Mouse (Mus musculus) inflammation-experienced regulatory T-cells, adult 6 months (primary cell): Measurements from ENCODE around the gene Ogg1. TPM values are rescaled to one million over a fixed set of nuclear protein-coding genes. Genes with fewer than 3 reads are reported as not detected.

ENCODE experiments used
- ATAC-seq: one replicate; pipeline ENCODE4 v1.8.0; 2017
- polyA plus RNA-seq, 3 experiments: library from polyadenylated mRNA; unstranded; fragments of 100-300 nt; shearing (Covaris generic); gene quantifications; one replicate each; pipeline ENCODE4 v1.2.1; 2017

Ogg1 gene
- polyA plus RNA-seq, 3 experiments from 2014 or later, result 12.7 to 23.8 (median 20.9) TPM

DNA sequence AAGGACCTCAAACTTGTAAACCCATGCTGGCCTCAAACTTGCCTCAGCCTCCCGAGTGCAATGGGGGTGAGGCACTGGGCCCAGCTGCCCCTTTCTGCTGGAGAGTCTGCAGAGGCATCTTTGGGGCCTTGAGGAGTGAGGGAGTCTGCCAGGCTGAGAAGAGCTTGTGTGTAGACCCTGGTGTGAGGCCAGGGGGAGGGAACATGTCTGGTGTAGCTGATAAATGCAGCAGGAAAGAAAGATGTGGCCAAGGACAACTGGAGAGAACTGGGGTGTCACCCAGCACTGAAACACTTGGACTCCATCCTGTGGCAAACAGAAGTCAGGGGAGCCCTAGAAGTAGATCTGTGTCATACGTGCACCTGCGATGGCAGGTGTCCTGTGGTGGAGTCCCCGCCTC lies 46.7 kb downstream of the Ogg1 start:
- ATAC-seq, result no peak

DNA sequence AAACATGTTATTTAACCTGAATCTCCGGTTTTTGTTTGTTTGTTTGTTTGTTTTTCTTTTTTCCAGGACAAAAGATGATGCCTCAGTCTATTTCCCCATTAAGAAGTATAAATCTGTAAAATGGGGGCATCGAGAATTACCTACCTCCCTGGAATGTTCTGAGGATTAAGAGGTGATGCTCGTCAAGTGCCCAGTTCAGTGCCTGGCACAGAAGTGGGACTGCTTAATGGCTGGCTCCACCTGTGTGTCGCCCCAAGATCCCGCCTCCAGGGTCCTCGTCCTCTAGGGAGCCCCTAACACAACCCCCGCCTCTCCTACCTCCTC lies 50.4 kb downstream of the Ogg1 start:
- ATAC-seq, result no peak

DNA sequence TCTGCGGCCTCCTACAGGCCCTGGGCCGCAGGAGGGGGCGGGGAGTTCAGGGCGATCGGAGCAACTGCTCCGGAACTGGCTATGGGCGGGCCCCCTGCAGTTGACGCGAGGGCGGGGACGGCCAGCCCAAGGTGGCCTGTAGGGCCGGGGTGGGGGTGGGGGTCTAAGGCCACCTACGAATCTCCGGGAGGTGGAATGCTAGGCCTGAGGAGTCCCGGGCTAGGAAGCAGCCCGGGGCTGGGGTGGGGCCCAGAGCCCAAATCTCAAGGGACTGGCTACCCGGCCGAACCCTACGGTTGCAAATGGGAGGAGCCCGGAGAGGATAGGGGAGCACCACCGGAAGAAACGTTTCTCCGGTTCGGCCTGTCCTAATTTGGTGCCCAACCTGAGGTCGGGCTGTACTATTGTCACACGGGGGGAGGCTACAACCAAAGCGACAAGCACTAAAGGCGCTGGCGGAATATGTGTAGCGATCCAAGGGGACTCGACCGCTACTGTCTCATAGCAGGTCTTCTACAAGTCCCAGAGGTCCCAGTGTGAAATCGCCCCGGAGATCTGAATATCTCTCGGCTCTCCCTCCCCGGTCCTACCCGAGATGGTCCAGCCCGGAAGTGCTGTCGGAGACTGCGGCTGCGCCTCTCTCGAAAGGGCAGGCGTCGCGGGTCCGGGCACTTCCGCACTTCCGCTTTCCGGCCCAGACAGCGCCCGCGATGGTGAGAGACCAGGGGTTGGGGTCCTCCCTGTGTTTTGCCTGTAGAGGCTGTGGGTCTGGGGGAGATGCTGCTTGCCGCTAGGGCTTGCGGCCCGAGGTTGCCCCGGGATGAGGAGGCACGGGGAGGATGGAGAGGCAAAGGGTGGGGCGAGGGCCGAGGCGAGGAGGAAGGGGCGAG lies 51.0 kb downstream of the Ogg1 start, which contains the start of the genes Tada3 and Arpc4:
Tada3 (minus strand) TSS at position 388 of the 890 bp plus-strand sequence.
Arpc4 (plus strand) TSS at position 620 of the 890 bp plus-strand sequence.
- peak; percentile 85 for ATAC-seq

DNA sequence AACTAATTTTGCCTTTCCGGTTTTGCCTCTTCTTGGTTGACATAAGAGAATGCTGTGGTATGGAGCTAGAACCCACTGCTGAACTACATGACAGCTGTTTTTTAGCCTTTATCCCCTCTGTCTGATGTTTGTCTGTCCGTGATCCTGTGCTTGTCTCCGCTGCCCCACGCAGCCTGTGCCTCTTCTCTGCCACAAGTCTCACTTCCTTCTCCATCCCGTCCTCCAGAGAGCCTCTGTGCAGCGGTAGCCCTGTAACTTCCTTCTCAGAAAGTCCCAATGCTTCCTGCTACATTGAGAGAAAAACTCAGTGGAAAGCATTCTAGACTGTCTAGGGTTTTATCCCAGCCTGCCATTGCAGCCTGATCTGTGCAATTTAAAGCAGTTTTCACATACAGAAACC lies 52.5 kb downstream of the Ogg1 start:
- no peak for ATAC-seq

DNA sequence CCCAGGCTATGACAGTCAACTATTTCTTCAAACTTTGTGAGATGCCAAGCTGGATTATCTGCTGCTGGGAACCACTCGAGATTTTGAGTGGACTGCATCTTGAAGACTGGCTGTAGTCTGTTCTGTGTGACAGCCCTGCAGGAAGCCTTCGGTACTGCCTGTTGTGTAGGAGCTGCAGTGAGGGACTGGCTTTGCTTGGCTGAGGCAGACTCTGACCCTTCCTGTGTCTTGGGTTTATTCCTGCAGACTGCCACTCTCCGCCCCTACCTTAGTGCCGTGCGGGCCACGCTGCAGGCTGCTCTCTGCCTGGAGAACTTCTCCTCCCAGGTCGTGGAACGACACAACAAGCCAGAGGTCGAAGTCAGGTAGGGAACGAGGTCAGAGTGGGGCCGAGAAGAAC lies 53.7 kb downstream of the Ogg1 start:
- ATAC-seq, result no peak

DNA sequence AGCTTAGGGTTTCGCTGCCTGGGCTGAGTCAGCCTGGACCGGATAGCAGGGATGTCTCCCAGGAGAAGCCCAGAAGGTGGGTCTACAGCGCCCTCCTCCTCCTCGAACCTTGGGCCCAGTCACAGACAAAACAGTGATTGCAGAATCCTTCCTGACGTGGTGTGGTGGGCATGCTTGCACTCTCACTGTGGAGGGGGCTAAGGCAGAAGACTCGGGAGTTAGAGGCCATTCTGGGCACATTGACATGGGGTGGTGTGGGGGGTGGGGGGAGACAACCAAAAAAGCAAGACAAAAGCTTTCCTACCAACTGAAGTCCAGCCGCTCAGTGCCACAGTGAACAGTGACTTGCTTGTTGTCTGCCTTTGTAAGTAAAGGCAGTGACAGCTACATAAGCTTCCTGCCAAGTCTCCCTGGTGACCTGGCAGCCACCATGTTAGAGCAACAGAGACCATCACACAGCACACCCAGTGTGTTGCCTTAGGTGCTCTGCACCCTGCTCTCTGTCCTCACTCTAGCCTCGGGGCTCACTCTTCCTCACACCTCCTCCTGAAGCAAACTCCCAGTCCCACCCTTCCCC lies 57.7 kb downstream of the Ogg1 start:
- no peak for ATAC-seq

Other genes starting within 250 kb of the Ogg1 start
- 10 to 100 TPM; 33.6 to 48.8 (median 47.2) TPM for gene Setd5, start 249.6 kb upstream of the Ogg1 start, polyA plus RNA-seq
- under 1 TPM in 2 of 3 experiments, not detected in 1; 0.84 to 0.95 TPM for gene Lhfpl4, start 131.6 kb upstream of the Ogg1 start, polyA plus RNA-seq
- gene Mtmr14, start 89.1 kb upstream of the Ogg1 start, polyA plus RNA-seq, result 10 to 100 TPM; 12.0 to 18.4 (median 16.2) TPM
- gene Cpne9, start 44.7 kb upstream of the Ogg1 start, polyA plus RNA-seq, result under 1 TPM in 2 of 3 experiments, not detected in 1; 0.21 to 0.22 TPM
- gene Brpf1, start 19.8 kb upstream of the Ogg1 start, polyA plus RNA-seq, result 10 to 100 TPM in 2 of 3 experiments, 1 to 10 TPM in 1; 9.2 to 15.3 (median 13.7) TPM
- 1 to 10 TPM; 1.3 to 2.6 (median 2.2) TPM for gene Camk1, start 17.0 kb downstream of the Ogg1 start, polyA plus RNA-seq
- gene Tada3, start 50.9 kb downstream of the Ogg1 start, polyA plus RNA-seq, result 10 to 100 TPM; 27.5 to 44.5 (median 43.3) TPM
- 100 to 1,000 TPM; 516 to 980 (median 581) TPM for gene Arpc4, start 51.1 kb downstream of the Ogg1 start, polyA plus RNA-seq
- 10 to 100 TPM in 2 of 3 experiments, 1 to 10 TPM in 1; 6.6 to 18.5 (median 16.4) TPM for gene Ttll3, start 62.3 kb downstream of the Ogg1 start, polyA plus RNA-seq
- 10 to 100 TPM in 2 of 3 experiments, 1 to 10 TPM in 1; 6.5 to 13.4 (median 12.0) TPM for gene Rpusd3, start 92.4 kb downstream of the Ogg1 start, polyA plus RNA-seq
- gene Cidec, start 108.8 kb downstream of the Ogg1 start, polyA plus RNA-seq, result not detected
- gene Jagn1, start 115.6 kb downstream of the Ogg1 start, polyA plus RNA-seq, result 10 to 100 TPM; 50.3 to 60.1 (median 56.3) TPM
- 1 to 10 TPM in 2 of 3 experiments, under 1 TPM in 1; 0.69 to 8.2 (median 1.9) TPM for gene Il17re, start 131.5 kb downstream of the Ogg1 start, polyA plus RNA-seq
- gene Il17rc, start 144.5 kb downstream of the Ogg1 start, polyA plus RNA-seq, result under 1 TPM in 2 of 3 experiments, not detected in 1; 0.32 to 0.47 TPM
- 1 to 10 TPM; 6.1 to 9.2 (median 8.1) TPM for gene Creld1, start 156.3 kb downstream of the Ogg1 start, polyA plus RNA-seq
- gene Prrt3, start 175.0 kb downstream of the Ogg1 start, polyA plus RNA-seq, result under 1 TPM in 1 of 3 experiments, not detected in 2; 0.17 TPM
- gene Emc3, start 204.7 kb downstream of the Ogg1 start, polyA plus RNA-seq, result 10 to 100 TPM; 57.0 to 69.1 (median 62.4) TPM
- 1 to 10 TPM; 1.4 to 9.7 (median 2.0) TPM for gene Fancd2, start 204.7 kb downstream of the Ogg1 start, polyA plus RNA-seq